Mouse (Mus musculus): ENCODE measurements around the gene Irx4. TPM values are rescaled to one million over a fixed set of nuclear protein-coding genes. Genes with fewer than 3 reads are reported as not detected.
A peak's percentile ranks its signal among the peaks of the same experiment; 100 is the strongest.

The Irx4 gene
- polyA plus RNA-seq, 2 experiments: 7.4 to 8.9 TPM

- Histone ChIP-seq H3K4me1 (ENCODE audit: control insufficient read depth, insufficient read depth, low read length) (no peaks in the 10 kb centered on the region), H3K36me3 (ENCODE audit: control insufficient read depth, insufficient read depth, low read length) (no peaks in the 10 kb centered on the region), H3K4me3 (replicated peaks; ENCODE audit: low read length) (no peak overlapping the region), H3K9ac (ENCODE audit: low read depth, low read length, severe bottlenecking) (no peak overlapping the region), H3K4me2 (replicated peaks; ENCODE audit: low read depth, low read length, severe bottlenecking) (no peak overlapping the region), H3K27me3 (ENCODE audit: control insufficient read depth, insufficient read depth, low read length) (no peaks in the 10 kb centered on the region), H3K9me3 (ENCODE audit: control insufficient read depth, low read length) (no peaks in the 10 kb centered on the region), H3K27ac (replicated peaks; ENCODE audit: low read depth, low read length) (no peak overlapping the region)
- 63% methylated on average over 8 of the region's 8 CpGs for WGBS
- ATAC-seq (ENCODE audit: low FRiP score, low read depth): no peak
- TF ChIP-seq POLR2A (IDR thresholded peaks at IDR 0.05; ENCODE audit: borderline replicate concordance, extremely low read depth, insufficient read depth, insufficient read length): no peak
- no peak for DNase-seq (ENCODE audit: low spot score)
Measured at GRCm38 (mm10) chr13:73305398-73306084, 45.3 kb downstream of the Irx4 start.

DNA sequence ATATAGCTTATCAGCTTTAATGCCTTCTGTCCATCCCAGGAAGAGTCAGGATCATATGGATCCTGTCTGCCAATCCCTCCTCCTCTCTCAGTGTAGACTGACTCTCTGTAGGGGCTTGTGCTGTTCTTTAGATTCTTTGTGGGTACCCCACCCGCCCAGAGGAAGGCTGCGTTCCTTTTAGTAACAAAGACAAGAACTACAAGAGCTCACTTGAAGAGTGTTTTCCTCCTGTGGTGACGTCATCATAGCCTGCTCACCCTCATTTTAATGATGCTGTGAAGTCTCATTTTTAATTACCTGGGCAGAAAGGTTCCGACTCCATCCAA is 45.8 kb downstream of the Irx4 start:
- no peaks in the 10 kb centered on the region for H3K9me3 ChIP-seq (ENCODE audit: control insufficient read depth, low read length)
- 48% methylated on average over 4 of the region's 4 CpGs for WGBS
- H3K27ac ChIP-seq (replicated peaks; ENCODE audit: low read depth, low read length): no peak overlapping the region
- H3K27me3 ChIP-seq (ENCODE audit: control insufficient read depth, insufficient read depth, low read length): no peaks in the 10 kb centered on the region
- no peak overlapping the region for H3K9ac ChIP-seq (ENCODE audit: low read depth, low read length, severe bottlenecking)
- DNase-seq (ENCODE audit: low spot score): no peak
- no peak for ATAC-seq (ENCODE audit: low FRiP score, low read depth)
- no peak for TF ChIP-seq POLR2A (IDR thresholded peaks at IDR 0.05; ENCODE audit: borderline replicate concordance, extremely low read depth, insufficient read depth, insufficient read length)
- no peak overlapping the region for H3K4me2 ChIP-seq (replicated peaks; ENCODE audit: low read depth, low read length, severe bottlenecking)
- H3K36me3 ChIP-seq (ENCODE audit: control insufficient read depth, insufficient read depth, low read length): no peaks in the 10 kb centered on the region
- H3K4me3 ChIP-seq (replicated peaks; ENCODE audit: low read length): no peak overlapping the region
- H3K4me1 ChIP-seq (ENCODE audit: control insufficient read depth, insufficient read depth, low read length): no peaks in the 10 kb centered on the region

GRCm38 (mm10) chr13:73306430-73306829 is 46.2 kb downstream of the Irx4 start:
- H3K36me3 ChIP-seq (ENCODE audit: control insufficient read depth, insufficient read depth, low read length): no peaks in the 10 kb centered on the region
- TF ChIP-seq POLR2A (IDR thresholded peaks at IDR 0.05; ENCODE audit: borderline replicate concordance, extremely low read depth, insufficient read depth, insufficient read length): no peak
- no peak overlapping the region for H3K4me2 ChIP-seq (replicated peaks; ENCODE audit: low read depth, low read length, severe bottlenecking)
- ATAC-seq (ENCODE audit: low FRiP score, low read depth) (peak; percentile 56; the same call in 1 of the 2 replicates), DNase-seq (ENCODE audit: low spot score) (no peak)
- H3K27ac ChIP-seq (replicated peaks; ENCODE audit: low read depth, low read length): no peak overlapping the region
- no peak overlapping the region for H3K9ac ChIP-seq (ENCODE audit: low read depth, low read length, severe bottlenecking)
- H3K4me3 ChIP-seq (replicated peaks; ENCODE audit: low read length): no peak overlapping the region
- H3K9me3 ChIP-seq (ENCODE audit: control insufficient read depth, low read length): no peaks in the 10 kb centered on the region
- no peaks in the 10 kb centered on the region for H3K27me3 ChIP-seq (ENCODE audit: control insufficient read depth, insufficient read depth, low read length)
- H3K4me1 ChIP-seq (ENCODE audit: control insufficient read depth, insufficient read depth, low read length): no peaks in the 10 kb centered on the region
- 43% methylated on average over 4 of the region's 4 CpGs for WGBS

GRCm38 (mm10) chr13:73310183-73310929 is 50.1 kb downstream of the Irx4 start:
- no peak overlapping the region for H3K27ac ChIP-seq (replicated peaks; ENCODE audit: low read depth, low read length)
- peak; percentile 25 for DNase-seq (ENCODE audit: low spot score)
- 24% methylated on average over 8 of the region's 8 CpGs for WGBS
- no peaks in the 10 kb centered on the region for H3K4me1 ChIP-seq (ENCODE audit: control insufficient read depth, insufficient read depth, low read length)
- no peak overlapping the region for H3K4me2 ChIP-seq (replicated peaks; ENCODE audit: low read depth, low read length, severe bottlenecking)
- no peaks in the 10 kb centered on the region for H3K9me3 ChIP-seq (ENCODE audit: control insufficient read depth, low read length)
- no peaks in the 10 kb centered on the region for H3K36me3 ChIP-seq (ENCODE audit: control insufficient read depth, insufficient read depth, low read length)
- ATAC-seq (ENCODE audit: low FRiP score, low read depth): no peak
- no peak for TF ChIP-seq POLR2A (IDR thresholded peaks at IDR 0.05; ENCODE audit: borderline replicate concordance, extremely low read depth, insufficient read depth, insufficient read length)
- no peak overlapping the region for H3K9ac ChIP-seq (ENCODE audit: low read depth, low read length, severe bottlenecking)
- no peak overlapping the region for H3K4me3 ChIP-seq (replicated peaks; ENCODE audit: low read length)
- H3K27me3 ChIP-seq (ENCODE audit: control insufficient read depth, insufficient read depth, low read length): no peaks in the 10 kb centered on the region

Other genes starting within 250 kb of the Irx4 start
- gene Mrpl36, start 68.0 kb downstream of the Irx4 start, polyA plus RNA-seq (2012; rRNA removed): 91.9 and 102 TPM in 2 replicates
- gene Mrpl36, start 68.0 kb downstream of the Irx4 start, polyA plus RNA-seq (2014; fragmentation: Nextera tagmentation; extraction: Ambion mirVana): 116 and 122 TPM in 2 replicates
- 159 and 199 TPM in 2 replicates for gene Ndufs6, start 68.1 kb downstream of the Irx4 start, polyA plus RNA-seq (2012; rRNA removed)
- gene Ndufs6, start 68.1 kb downstream of the Irx4 start, polyA plus RNA-seq (2014; fragmentation: Nextera tagmentation; extraction: Ambion mirVana): 377 and 393 TPM in 2 replicates
- gene Lpcat1, start 206.7 kb downstream of the Irx4 start, polyA plus RNA-seq (2012; rRNA removed): 51.7 and 69.6 TPM in 2 replicates
- gene Lpcat1, start 206.7 kb downstream of the Irx4 start, polyA plus RNA-seq (2014; fragmentation: Nextera tagmentation; extraction: Ambion mirVana): 43.2 and 46.8 TPM in 2 replicates